Mouse (Mus musculus): ENCODE results near the gene Ern1. TPM values are rescaled to one million over a fixed set of nuclear protein-coding genes. Genes with fewer than 3 reads are reported as not detected.

Gene Ern1
- polyA plus RNA-seq, 1 experiment = 11.8 TPM

DNA sequence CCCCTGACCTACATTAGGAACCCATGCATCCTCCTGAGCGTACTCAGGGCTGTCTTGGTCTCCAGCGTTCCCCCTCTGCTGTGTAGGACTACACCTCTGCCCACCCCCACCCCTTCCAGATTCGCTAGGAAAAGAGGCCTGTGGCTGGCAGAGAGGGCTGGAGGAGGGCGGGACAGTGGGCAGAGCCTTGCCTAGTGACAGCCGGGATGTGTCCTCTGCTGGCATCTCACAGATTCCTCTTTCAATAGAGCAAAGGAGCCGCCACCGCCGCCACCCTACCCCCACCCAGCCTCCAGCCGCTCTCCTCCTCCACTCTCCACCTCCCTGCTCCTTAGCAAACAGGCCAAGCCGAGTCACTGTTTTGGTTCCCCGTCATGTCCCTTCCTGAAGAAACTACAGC, 122.9 kb downstream of the Ern1 start:
- WGBS = 17% methylated on average over 11 of the region's 11 CpGs

DNA sequence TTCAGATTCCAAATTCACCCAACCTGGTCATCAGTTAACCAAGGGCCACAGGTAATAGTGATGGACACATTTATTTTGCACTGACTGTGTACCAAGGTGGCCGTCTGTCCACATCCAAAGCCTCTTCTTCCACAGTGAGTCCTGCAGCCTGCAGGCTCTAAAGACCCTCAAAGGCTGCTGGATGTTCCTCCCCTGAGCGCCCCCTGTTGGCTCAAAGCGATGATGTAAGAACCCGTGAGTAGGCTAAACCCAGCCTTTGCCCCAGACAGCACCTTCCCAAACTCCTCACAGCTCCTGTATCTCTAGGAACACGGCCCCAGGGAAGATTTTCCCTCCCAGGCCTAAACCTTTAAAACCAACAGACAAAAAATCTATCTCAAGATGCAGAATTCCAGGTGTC, 128.3 kb downstream of the Ern1 start:
- DNase-seq (ENCODE audit: low read depth, low spot score) = no peak
- WGBS = 33% methylated on average over 5 of the region's 5 CpGs

More for the DNA sequence above, 122.9 kb downstream of the Ern1 start:
- DNase-seq (ENCODE audit: low read depth, low spot score) = no peak

DNA sequence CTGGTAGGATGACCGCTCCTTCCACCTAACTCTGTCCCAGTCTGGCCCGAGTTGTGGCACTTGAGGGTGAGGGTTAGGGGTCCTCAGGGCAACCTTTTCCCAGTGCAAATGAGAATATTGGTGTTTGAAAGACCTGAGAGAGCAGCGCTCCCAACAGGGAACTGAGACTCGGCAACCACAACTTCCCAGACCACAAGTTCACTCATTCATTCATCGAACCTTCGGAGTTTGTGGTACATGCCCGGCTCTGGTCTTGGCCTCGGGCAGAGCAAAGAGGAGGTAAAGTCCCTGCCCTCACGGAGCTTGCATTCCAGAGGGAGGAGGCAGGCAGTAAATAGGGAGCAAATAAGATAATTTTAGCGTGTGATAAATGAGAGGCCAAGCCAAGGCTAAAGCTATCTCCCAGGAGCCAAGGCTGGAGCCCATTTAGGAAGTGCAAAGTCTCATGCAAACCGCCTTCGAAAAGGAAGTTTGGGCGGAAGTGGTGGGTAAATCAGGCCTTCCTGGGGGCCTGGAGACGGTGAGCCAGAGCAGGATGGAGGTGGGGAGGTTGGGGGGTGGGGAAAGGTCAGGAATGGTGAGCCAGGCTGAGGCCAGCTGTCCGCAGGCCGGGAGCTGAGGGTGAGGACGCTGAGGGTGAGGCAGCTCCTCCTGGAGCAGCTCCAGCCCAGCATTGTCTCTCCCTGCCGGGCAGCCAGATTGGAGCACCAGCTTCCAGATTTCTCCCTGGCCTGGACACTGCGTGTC, 132.1 kb downstream of the Ern1 start:
- WGBS = 45% methylated on average over 19 of the region's 19 CpGs
- DNase-seq (ENCODE audit: low read depth, low spot score) = no peak

DNA sequence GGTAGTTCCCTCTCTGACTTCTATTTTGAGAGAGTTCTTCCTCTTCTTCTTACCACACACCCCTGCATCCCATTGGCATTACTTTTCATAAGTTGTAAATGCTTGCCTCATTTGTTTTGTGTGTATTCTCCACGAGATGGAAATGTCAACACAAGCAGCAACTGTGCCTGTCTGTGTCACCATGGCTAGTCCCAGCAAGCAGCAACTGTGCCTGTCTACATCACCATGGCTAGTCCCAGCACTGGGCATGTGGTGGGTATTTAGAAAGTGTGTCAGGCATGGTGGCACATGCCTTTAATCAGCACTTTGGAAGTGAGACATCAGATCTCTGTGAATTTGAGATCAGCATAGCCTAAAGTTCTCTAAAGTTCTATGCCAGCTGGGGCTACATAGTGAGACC, 133.5 kb downstream of the Ern1 start:
- WGBS = 15% methylated on average over 1 of the region's 1 CpGs
- no peak for DNase-seq (ENCODE audit: low read depth, low spot score)

DNA sequence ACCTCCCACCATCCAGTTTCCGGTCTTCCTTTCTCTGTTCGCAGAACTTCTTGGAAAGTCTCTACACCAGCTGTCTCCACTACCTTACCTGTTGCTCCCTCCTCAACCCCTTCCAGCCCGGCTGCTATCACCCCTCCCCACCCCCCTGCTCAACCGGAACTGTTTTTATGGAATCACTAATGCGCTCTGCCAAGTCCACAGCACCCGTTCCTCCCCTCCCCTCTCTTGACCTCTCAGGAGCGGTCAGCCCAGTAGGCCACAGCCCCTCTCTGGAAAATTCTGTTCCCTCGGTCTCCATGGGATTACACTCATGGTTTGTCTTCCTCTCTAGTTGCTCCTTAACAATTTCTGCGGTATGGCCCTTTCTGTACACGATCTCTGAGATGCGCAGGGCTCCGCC, 134.5 kb downstream of the Ern1 start, which contains the start of gene Scn4a:
Gene Scn4a (minus strand): TSS at position 101 of the 400 bp plus-strand sequence.
- DNase-seq (ENCODE audit: low read depth, low spot score) = no peak
- WGBS = 72% methylated on average over 12 of the region's 12 CpGs

DNA sequence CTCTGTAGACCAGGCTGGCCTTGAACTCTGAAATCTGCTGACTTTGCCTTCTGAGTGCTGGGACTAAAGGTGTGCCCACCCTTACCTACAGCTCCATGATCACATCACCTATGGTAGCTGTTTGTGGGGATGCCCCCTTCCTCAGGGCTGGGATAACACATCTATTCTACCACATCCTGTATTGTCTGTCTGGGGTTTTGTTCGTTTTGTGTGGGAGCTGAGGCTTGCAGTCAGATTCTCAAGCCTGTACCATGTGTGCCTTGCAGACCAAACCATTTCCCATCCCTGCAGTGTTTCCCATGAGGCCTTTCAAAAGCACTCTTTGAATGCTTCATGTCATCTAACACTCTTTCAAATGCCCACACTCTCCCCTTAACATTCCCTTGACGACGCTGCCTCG, 135.7 kb downstream of the Ern1 start:
- no peak for DNase-seq (ENCODE audit: low read depth, low spot score)
- WGBS = 82% methylated on average over 4 of the region's 4 CpGs

DNA sequence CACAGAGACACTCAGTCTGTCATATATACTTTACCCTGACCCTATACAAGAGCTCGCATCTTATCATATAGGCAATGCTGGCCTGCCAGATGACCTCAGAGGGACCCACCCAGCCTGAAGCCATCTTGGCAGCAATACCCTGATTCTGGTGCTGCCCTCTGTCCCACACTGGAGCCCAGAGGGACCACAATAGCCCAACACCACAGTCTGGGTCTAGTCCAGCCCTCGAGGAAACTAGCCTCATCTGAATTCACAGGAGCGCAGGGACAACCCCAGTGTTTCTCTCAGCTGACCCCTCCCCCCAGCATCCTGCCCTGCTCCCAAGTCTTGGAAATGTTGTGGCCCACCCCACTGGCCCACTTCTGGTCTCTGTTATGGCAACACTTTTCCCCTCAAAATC, 136.4 kb downstream of the Ern1 start:
- DNase-seq (ENCODE audit: low read depth, low spot score) = no peak
- WGBS = 62% methylated on average over 3 of the region's 3 CpGs

DNA sequence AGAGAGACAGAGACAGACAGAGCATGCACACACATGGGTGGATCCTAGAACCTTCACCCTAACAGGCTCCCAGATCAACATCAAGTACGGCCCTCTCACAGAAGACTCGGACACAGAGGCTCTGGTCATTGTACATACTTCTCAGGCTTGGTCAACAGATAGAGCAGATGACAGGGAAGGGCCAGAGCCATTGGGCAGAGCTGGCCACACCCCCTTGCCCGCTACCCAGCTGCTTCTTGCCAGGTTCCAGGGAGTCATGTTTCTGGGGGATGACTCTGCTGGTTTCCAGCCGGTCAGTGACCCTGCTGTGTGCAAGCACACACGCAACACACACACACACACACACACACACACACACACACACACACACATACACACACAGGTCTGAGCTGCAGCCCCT, 136.8 kb downstream of the Ern1 start:
- 45% methylated on average over 5 of the region's 5 CpGs for WGBS
- DNase-seq (ENCODE audit: low read depth, low spot score) = no peak

DNA sequence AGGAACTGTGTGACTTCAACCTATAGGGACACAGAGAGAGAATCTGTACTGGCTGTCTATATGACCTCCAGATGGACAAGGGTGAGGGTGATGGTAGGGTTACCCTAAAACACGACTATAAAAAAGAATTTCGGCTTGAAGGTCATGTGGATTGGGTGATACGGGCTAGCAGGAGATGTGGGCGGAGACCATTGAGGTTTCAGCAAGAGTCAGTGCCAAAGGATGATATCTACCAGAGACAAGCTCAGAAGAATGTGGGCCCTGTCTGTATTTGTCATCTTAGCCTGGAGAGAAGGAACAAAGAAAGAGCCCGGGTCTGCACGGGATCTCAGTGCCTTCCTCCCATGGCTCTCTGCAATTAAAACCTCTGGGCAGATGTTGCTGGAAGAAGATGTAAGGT, 137.9 kb downstream of the Ern1 start:
- 68% methylated on average over 6 of the region's 6 CpGs for WGBS
- no peak for DNase-seq (ENCODE audit: low read depth, low spot score)

DNA sequence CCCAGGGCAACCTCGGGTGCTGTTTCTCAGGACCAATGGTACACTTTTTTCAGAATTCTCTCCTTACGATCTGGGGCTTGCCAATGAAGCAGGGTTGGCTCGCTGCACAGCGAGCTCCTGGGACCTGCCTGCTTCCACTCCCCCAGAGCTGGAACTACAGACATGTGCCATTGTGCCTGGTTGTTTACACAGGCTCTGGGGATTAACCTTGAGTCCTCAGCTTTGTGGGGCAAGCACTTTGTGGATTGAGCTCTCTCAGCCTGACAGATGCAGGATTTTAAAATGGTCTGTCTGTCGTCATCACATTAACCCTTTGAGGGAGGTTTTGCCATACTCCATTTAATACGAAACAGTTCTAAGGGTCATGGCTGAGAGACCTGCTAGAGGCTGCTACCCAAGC, 142.7 kb downstream of the Ern1 start:
- WGBS = 21% methylated on average over 6 of the region's 6 CpGs
- DNase-seq (ENCODE audit: low read depth, low spot score) = no peak

Other genes starting within 250 kb of the Ern1 start
- gene Ftsj3, start 231.8 kb downstream of the Ern1 start, polyA plus RNA-seq (2012; rRNA removed) = 13.2 and 16.1 TPM in 2 replicates
- gene Psmc5, start 231.7 kb downstream of the Ern1 start, polyA plus RNA-seq (2012; rRNA removed) = 55.5 and 62.4 TPM in 2 replicates
- gene Smarcd2, start 214.9 kb downstream of the Ern1 start, polyA plus RNA-seq (2012; rRNA removed) = 136 and 162 TPM in 2 replicates
- 0.11 and 0.12 TPM in 2 replicates for gene Tcam1, start 211.2 kb downstream of the Ern1 start, polyA plus RNA-seq (2012; rRNA removed)
- 0.27 and 0.82 TPM in 2 replicates for gene Gh, start 186.0 kb downstream of the Ern1 start, polyA plus RNA-seq (2012; rRNA removed)
- gene Cd79b, start 173.1 kb downstream of the Ern1 start, polyA plus RNA-seq (2012; rRNA removed) = 39.6 and 60.0 TPM in 2 replicates
- 0.27 and 0.42 TPM in 2 replicates for gene Scn4a, start 134.6 kb downstream of the Ern1 start, polyA plus RNA-seq (2012; rRNA removed)
- gene Prr29, start 122.4 kb downstream of the Ern1 start, polyA plus RNA-seq (2012; rRNA removed) = 0.80 and 2.1 TPM in 2 replicates
- gene Icam2, start 99.8 kb downstream of the Ern1 start, polyA plus RNA-seq (2012; rRNA removed) = 13.2 and 16.2 TPM in 2 replicates
- 12.3 and 18.7 TPM in 2 replicates for gene Tex2, start 125.6 kb upstream of the Ern1 start, polyA plus RNA-seq (2012; rRNA removed)

Data from large intestine, adult 2 months (tissue).